Mouse (Mus musculus): ENCODE results near the gene Rdh14. TPM values are rescaled to one million over a fixed set of nuclear protein-coding genes. Genes with fewer than 3 reads are reported as not detected.

Gene Rdh14
- 17.5 and 24.5 TPM in 2 replicates for total RNA-seq (2014; fragmentation: Nextera tagmentation)
- total RNA-seq (2017): 11.7 and 12.5 TPM in 2 replicates

- peak; percentile 98 for ATAC-seq (replicated peaks; ENCODE audit: poor library complexity, severe bottlenecking)
These were observed at the start of gene Rdh14 for GRCm38 (mm10) chr12:10390671-10391441. Rdh14 (plus strand) TSS chr12:10390772.

DNA sequence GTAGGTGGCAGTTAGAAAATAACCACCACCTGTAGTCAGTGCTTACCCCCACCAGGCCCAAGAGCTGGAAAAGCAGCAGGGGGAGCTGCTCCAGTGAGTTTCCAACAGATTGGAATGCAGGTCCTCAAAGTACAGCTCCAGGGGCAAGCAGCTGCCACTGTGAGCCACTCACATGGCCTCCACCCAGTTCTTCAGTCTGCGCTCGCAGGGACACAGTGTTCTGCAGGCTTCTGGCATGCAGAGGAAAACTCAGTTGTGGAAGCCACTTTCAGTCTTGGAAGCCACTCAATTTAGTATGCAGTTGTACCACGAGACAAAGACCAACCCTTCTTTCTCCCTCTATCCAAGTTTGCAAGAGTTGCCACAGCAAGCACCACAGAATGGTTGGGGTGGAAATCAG lies 39.9 kb upstream of the Rdh14 start:
- ATAC-seq (replicated peaks; ENCODE audit: poor library complexity, severe bottlenecking): no peak

GRCm38 (mm10) chr12:10357756-10358155 lies 32.8 kb upstream of the Rdh14 start:
- no peak for ATAC-seq (replicated peaks; ENCODE audit: poor library complexity, severe bottlenecking)

- no peak for ATAC-seq (replicated peaks; ENCODE audit: poor library complexity, severe bottlenecking)
These were observed 20.9 kb upstream of the Rdh14 start, which contains the start of gene Nt5c1b for GRCm38 (mm10) chr12:10369673-10370072. Nt5c1b (plus strand) TSS chr12:10369973.

- no peak for ATAC-seq (replicated peaks; ENCODE audit: poor library complexity, severe bottlenecking)
These were observed 10.2 kb downstream of the Rdh14 start for GRCm38 (mm10) chr12:10400788-10401187.

GRCm38 (mm10) chr12:10402421-10403115 lies 12.0 kb downstream of the Rdh14 start:
- ATAC-seq (replicated peaks; ENCODE audit: poor library complexity, severe bottlenecking): peak; percentile 66; the same call in 1 of the 2 replicates

GRCm38 (mm10) chr12:10410511-10411179 lies 20.1 kb downstream of the Rdh14 start:
- no peak for ATAC-seq (replicated peaks; ENCODE audit: poor library complexity, severe bottlenecking)

DNA sequence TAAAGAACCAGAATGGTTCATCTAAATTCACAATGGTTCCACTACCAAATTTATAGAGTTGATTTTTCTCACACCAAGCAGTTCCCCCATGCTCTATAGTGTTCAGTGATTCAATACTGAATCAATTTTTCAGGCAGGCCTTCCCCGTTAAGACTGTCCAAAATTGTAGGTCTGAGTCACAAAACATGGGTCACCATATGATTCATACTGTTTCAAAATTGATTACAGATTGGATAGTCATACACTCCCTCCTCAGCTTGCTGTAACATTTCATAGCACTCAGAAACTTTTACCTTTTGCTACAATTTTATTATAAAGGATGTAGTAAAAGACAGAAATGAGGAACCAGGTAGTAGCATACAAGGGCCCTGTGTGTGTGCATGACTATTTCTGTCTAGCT lies 20.9 kb downstream of the Rdh14 start:
- ATAC-seq (replicated peaks; ENCODE audit: poor library complexity, severe bottlenecking): no peak

DNA sequence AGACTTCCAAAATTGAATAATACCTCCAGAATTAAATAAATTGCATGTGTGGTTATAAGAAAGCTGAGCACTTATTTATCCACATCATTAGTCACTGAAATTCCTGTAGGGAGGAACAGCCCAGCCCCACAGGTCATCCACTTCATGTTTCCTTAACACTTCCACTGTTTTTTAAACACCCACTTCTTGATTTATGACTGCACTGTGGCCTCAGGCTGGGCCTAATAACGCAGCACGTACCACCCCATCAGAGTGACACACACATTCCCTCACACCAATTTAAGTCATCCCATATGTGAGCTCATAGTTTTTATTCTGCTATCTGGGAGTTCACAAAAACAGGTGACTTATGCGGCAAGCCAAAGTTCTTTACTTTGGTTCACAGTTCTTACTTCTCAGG lies 31.8 kb downstream of the Rdh14 start:
- no peak for ATAC-seq (replicated peaks; ENCODE audit: poor library complexity, severe bottlenecking)

DNA sequence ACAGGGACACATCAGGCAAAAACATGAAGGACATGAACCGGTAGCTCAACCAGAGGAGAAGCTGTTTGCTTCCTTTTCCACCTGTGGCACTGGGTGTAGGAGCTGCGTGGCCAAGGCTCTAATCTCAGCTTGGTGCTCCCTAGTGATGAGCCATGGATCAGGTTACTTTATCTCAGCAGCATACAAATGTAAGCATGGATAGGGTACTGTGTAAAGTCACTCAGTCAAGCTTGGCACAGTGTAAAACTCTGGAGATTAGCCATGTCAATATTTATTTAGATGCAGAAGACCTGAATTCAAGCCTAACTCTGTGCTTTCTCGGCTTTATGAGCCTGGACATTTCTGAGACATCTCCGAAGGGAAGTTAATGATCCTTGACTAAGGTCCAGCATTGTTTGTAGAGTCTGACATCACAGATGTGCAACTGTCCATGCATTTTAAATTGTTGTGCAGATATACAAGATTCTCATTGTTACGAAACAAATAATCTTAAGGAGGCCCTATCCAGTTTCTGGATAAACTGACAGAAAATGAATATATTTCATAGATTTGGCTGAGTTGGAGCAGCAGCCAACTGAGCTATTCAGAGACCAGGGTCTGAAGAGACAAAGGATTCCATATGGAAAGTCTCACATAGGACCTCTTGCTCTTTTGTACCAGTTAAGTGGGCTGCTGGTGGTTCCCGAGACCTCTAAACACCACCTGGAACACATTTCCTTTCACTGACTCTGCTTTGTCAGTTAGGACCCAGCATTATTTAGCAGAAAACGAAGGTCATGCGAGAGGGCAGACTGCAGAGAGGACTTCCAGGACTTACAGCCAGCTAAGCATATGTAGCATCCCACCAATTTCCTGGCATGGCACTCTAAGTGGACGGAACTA lies 35.7 kb downstream of the Rdh14 start:
- no peak for ATAC-seq (replicated peaks; ENCODE audit: poor library complexity, severe bottlenecking)

- ATAC-seq (replicated peaks; ENCODE audit: poor library complexity, severe bottlenecking): no peak
These were observed 40.4 kb downstream of the Rdh14 start for GRCm38 (mm10) chr12:10430999-10431398.

DNA sequence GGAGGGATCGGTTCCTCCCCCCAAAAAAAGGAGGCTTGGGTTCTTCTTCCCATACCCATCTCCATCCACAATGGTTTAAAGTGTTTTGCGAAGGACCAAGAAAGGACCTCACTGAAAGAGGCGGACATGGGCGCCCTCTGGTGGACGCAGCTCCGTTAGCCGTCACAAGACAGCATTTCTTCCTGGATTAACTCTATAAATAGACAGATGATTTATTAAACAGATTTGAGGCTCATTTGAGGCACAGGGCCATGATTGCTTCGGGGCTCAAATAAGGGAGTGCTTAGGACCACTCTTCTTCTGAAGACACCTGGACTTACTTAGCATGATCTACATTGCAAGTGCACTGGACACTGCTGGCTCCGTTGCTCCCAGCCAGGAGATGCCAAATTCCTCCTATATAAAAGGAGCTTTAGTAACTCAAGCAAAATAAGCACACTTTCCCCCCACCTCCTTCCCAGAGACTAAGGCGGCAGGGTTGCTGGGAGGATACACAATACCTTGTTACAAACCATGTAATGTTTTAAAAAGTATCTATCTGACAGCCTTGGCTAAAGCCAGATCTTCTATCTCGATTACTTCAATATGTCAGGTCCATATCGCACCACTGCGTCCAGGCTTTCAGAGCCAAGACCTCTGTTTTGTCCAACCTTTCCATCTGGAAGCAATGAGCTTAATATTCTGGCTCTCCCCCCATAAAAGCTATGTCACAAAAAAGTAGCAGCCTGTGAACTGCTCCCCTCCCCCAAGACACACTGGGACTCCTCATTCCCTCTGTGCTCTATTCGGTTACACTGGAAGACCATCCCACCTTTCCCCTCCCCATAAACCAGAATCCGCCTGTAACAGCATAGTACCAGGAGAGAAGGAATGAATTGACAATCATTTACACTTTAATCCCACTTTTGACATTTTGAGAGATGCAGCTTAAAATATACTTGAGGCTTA lies 47.8 kb downstream of the Rdh14 start:
- ATAC-seq (replicated peaks; ENCODE audit: poor library complexity, severe bottlenecking): peak; percentile 84

GRCm38 (mm10) chr12:10439483-10440235 lies 49.1 kb downstream of the Rdh14 start:
- ATAC-seq (replicated peaks; ENCODE audit: poor library complexity, severe bottlenecking): no peak

Other genes with a start within 250 kb of the Rdh14 start
- not detected in 2 replicates for gene Nt5c1b, start 20.8 kb upstream of the Rdh14 start, total RNA-seq (2014; fragmentation: Nextera tagmentation)
- not detected in 2 replicates for gene Nt5c1b, start 20.8 kb upstream of the Rdh14 start, total RNA-seq (2017)

Data from granulocyte monocyte progenitor cell, adult 5-6 weeks (primary cell).